Mouse (Mus musculus): ENCODE measurements around the gene Cdkn1c.

Cdkn1c gene

DNA sequence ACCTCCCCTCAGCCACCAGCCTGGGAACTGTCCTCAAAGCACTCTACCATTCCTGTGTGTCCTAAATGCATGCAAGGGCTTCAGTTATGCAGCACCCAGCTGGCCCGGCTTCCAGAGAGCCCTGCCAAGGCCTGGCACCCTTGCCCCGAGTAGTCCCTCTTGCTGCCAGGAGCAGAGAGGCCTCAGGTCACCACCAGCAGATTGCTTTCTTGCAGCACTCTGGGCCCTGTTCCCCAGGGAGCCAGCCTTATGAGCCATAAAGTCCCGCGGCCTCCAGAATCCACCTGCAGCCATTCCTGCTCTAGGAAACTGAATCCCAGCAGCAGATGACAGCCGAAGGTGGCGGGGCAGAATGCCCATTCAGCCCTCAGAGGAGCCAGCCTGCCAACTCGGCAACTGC lies 27.5 kb downstream of the Cdkn1c start:
- peak; percentile 49 for DNase-seq

DNA sequence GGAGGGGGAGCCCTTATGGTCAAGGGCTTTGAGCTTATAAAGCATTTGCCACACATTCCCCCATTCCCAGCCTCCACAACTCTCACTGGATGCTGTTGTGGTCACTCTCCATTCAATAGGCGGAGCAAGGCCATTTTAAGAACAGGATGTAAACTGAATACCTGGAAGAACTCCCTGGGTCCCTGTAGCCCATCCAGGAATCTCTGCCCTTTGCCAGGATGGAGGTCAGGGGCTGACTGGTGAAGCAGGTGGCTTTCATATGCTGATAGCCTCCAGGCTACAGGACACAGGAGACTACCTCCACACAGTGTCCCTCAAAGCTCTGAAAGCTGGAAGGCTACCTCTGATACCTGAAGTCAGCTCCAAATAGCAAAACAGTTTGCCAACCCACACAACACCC lies 28.2 kb downstream of the Cdkn1c start:
- no peak for DNase-seq

DNA sequence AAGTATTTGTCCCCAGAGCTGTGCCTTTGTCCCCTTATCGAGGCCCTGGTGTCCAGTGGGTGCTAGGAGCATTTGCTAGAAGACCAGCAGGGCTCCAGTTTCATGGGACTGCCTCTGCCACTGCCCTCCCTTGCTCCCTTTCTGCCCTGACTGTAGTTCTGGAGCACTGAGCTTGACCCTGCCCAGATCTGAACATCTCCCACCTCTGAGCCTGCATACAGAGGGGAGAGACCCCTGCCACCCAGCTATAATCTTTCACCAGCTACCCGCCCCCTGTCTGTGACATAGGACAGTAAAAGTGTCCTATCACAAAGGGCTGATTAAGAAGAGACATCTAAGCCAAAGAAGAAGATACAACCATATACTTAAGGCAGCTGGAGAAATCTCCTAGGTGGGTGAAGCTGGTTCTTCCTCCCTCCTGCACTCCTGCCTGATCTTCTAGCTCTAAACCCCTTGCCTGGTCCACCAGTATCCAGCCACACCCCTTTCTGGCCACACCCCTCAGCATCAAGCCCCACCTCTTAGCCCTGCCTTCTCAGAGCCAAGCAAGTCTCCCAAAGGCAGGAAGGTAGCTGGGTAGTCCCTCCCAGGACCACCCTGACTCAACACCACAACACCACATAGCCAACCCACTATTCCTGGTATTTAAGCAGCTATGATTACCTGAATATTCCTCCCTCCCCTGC lies 31.9 kb downstream of the Cdkn1c start:
- no peak for DNase-seq

DNA sequence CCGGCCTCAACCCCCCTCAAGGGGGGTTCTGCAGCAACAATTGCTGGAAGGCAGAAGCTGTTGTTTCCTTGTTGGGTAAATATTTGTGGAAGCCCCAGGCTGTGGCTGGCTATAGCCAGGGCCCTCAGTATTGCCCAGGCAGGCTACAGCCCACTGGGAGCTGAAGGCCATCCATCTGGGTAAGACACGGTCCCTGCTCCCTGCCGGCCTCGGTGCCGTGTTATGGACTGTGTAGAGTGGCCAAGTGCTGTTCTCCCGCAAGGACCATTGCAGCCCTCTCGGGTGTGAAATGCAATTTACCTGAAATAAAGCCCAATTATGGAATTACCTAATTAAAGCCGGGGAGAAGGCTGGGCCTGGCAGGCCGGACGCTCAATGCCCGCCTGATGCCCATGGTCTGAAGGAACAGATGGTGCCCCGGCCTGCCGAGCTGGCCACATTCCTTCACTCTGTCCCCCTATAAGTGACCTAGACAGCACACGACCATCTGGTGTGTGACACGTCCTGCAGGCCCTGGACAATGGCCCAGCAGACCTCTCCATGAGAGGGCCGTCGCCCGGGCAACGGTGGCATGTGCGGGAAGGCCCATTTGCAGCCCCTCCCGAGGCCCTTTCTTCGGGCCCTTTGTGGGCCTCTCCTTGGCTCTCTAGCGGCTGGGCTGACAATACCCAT lies 32.6 kb downstream of the Cdkn1c start:
- DNase-seq: peak; percentile 95

DNA sequence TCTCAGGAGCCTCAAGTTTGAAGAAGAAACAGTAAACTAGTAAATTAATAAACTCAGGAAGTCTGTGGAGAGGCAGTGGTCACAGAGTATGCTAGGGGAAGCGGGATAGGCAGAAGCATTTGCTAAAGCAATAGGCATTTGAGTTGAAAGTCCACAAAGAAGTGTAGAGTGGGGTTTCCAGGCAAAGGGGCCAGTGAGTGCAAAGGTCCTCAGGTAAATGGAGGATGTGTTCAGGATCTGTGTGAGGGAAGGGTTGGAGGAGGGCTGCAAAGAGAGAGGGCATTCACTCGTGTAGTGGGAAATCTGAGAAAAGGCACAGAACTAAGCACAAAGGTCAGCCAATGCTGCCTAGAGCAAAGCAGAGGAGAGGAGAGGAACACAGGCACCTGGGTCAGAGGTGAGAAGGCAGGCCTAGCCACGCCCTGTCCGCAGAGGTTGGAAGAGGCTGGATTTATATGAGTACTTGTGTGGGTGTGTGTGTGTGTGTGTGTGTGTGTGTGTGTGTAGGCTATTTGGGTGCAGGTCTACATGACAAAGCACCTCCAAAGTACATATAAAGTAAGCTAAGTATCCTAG lies 41.2 kb downstream of the Cdkn1c start:
- DNase-seq: no peak

DNA sequence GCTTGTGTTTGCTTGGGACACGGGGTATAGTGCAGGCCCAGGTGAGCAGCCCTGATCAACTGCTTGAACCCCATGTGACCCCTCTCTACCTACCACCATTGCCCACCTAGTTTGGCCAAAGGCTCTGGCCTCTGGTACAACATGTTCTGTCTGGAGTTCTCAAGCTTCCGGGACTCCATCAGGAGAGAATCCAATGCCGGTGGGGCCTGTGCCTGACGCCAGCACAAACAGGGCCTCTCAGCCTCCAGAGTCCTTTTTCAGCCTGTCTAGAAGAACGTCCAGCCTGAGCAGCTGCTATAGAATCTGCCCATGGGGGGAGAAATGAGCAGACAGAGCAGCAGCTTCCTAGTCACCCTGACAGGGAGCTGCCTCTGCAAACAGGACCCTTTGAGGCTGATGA lies 43.0 kb downstream of the Cdkn1c start:
- DNase-seq: no peak

DNA sequence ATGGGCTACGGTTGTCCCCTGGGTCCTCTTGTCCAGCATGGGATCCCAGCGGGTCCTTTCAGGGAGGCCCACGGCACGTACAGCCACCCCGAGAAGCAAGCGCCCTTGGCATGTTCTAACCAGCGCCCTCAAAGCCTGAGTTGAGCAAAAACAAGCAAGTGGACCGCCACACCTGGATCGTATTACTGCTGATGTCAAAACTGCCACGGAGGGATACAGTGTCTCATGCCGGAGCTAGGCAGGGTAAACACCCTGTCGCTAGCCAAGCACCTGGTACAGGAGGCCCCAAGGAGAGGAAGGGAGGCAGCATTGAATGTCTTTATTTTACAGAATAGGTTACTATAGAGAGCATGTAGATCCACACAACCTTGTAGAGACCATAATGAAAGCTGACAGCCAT lies 44.4 kb downstream of the Cdkn1c start:
- DNase-seq: no peak

DNA sequence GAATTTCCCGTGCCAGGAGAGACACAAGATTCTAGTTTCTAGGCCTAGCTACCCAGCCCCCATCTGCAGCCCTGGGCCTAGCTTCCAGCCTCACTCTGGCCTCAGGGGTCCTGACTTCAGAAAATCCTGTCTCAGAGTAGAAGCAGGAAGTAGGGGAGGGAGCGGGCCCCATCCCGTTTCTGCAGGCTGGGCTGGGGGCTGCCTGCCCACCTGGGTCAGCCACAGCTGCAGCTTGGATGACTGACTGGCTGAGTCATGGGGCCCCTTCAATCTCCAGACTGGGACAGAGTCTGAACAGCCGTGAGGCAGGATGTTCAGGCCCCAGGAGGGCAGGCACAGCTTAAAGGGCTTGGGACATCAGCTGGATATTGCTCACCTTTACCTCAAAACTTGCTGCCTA lies 45.8 kb downstream of the Cdkn1c start:
- no peak for DNase-seq

DNA sequence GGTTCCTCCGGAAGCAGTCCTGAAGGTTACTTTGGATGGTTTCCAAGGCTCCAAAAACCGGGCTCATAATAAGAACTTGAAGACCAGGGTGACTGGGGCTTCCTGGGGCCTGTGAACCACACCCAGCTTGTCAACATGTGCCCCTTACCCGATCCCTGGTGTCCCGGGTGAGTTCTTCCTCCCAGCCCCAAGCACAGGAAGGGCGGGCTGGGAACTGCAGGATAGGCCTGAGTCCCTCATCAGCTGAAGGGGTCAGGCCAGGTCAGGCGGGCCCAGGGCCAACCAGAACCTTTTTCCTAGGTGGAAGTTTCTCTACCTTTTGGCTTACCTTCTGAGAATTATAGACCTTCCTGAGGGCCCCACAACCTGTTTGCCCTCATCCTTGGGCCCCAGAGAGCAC lies 48.2 kb downstream of the Cdkn1c start:
- no peak for DNase-seq

DNA sequence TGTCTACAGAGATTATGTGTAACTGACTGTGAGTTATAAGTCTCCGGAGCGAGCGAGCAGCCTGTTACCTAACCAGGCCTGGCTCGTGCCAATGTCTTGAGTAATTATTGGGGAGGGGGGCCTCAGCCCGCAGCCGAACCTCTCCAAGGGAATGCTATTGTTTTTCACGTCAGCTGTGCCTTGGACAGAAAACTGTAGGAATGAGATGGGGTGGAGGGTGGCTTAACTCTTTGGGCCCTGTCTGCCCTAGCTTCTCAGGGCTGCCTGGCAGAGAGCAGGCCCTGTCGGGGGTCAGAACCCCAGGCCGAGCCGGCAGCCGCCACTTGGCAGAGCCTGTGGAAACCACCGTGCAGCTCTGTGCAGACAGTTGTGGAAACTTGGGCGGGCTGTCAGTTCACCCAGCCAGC lies 52.2 kb downstream of the Cdkn1c start:
- no peak for DNase-seq

All from cerebellum, adult 11 months (tissue).